Mouse (Mus musculus) lung, postnatal 0 days (tissue): ENCODE measurements around the gene Dock9.

Experiments
- CTCF ChIP-seq: IDR thresholded peaks from 2 replicates; pipeline ENCODE4 v1.5.1; 2016; ENCODE audit warnings: antibody characterized with exemption, mild to moderate bottlenecking
- EP300 ChIP-seq: IDR thresholded peaks from 2 replicates; pipeline ENCODE4 v1.6.1; 2016; ENCODE audit warnings: antibody characterized with exemption, mild to moderate bottlenecking, control low read depth

- TF ChIP-seq CTCF: no peak
- no peak for TF ChIP-seq EP300
Observed at GRCm38 (mm10) chr14:121546621-121547020, 251.0 kb downstream of the Dock9 start.
